Mouse (Mus musculus) kidney, embryonic 15.5 days (tissue): ENCODE data around the gene Hic2. TPM values are rescaled to one million over a fixed set of nuclear protein-coding genes. Genes with fewer than 3 reads are reported as not detected.

ENCODE experiments used
- ATAC-seq: fragments of 200-750 bp; cut with Nextera tagmentation; replicated peaks from 2 replicates; pipeline ENCODE4 v1.8.0; 2017; ENCODE audit warnings: moderate TSS enrichment; ENCODE audit not compliant: low FRiP score
- H3K27ac ChIP-seq: fragments of 300-500 bp; sonication (generic); 2 replicates; pipeline ENCODE4 v1.5.1; 2015; ENCODE audit warnings: mild to moderate bottlenecking, inconsistent platforms
- H3K27me3 ChIP-seq: fragments of 300-500 bp; sonication (generic); 2 replicates; pipeline ENCODE4 v1.6.1; 2015; ENCODE audit warnings: inconsistent platforms
- H3K36me3 ChIP-seq: fragments of 300-500 bp; sonication (generic); 2 replicates; pipeline ENCODE4 v1.6.1; 2015; ENCODE audit warnings: inconsistent platforms
- H3K4me1 ChIP-seq: fragments of 300-500 bp; sonication (generic); 2 replicates; pipeline ENCODE4 v1.6.1; 2015; ENCODE audit warnings: inconsistent platforms
- H3K4me2 ChIP-seq: fragments of 300-500 bp; sonication (generic); 2 replicates; pipeline ENCODE4 v1.6.1; 2015; ENCODE audit warnings: moderate library complexity, mild to moderate bottlenecking, inconsistent platforms
- H3K4me3 ChIP-seq: fragments of 300-500 bp; sonication (generic); replicated peaks from 2 replicates; pipeline ENCODE4 v1.5.1; 2015; ENCODE audit warnings: mild to moderate bottlenecking, inconsistent platforms
- H3K9ac ChIP-seq: fragments of 300-500 bp; sonication (generic); 2 replicates; pipeline ENCODE4 v1.6.1; 2015; ENCODE audit warnings: mild to moderate bottlenecking, inconsistent platforms
- H3K9me3 ChIP-seq: fragments of 300-500 bp; sonication (generic); replicated peaks from 2 replicates; pipeline ENCODE4 v1.6.1; 2016; ENCODE audit warnings: inconsistent platforms
- WGBS: fragments of 180-500 bp; shearing (Covaris S2); methylation state at CpG from one replicate; pipeline ENCODE4 v1.1.7; 2015; ENCODE audit warnings: mixed read lengths; 5-methylcytosine and 5-hydroxymethylcytosine counted together
- polyA plus RNA-seq: library from polyadenylated mRNA; unstranded; fragments of >200 nt; fragmentation: Nextera tagmentation; extraction: Ambion mirVana; gene quantifications from 2 replicates; pipeline ENCODE4 v1.2.1, GENCODE M21; 2015

Gene Hic2
- 4.6 and 4.8 TPM in 2 replicates for polyA plus RNA-seq

DNA sequence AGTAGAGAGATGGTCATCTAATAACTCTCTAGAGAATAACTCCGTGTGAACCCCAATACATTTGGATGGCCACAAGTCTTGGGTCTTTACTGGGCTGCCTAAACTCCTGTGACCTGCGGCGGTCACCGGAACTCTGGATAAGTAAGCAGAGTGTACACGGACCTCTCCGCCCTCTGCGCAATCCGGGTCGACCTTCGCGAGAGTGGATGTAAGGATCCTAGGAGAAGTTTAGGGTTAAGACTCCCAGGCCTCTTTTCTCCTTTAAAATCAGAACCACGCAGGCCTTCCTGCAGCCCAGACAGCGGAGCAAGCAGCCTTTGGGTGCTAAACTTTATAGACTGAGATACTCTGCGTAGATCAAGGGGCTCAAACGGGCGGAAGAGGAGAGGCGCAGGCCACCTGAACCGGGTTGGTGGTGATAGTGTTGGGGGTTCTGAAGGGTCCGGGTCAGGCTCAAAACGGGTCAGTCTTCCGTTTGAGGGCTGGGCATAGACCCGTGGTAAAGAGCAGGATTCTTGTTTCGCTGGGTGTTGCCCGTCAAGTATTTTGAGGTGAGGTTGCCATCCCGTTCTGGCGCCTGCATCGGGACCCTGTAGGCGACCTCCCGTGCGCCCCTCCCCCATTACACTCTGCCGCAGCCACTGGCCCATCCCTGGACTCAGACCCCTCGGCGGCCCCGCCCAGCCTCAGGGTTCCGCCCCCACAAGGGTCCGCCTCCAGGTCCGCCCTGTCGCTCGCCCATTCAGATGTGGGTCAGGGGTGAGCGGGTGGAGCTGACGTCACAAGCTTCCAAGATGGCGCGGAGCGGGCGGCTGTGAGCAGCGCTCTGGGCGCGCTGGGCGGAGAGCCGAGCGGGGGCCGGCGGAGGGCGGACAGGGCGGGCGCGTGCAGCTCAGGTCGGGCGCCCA lies at the start of gene Hic2:
Gene Hic2, plus strand, starts transcription at position 779 of the 908 bp plus-strand sequence.
- Histone ChIP-seq H3K27ac (peak within 1 kb of the TSS; percentile 90), H3K4me1 (peaks cover 36% of the 10 kb centered on the region), H3K4me2 (peak within 1 kb of the TSS; percentile 92), H3K9ac (peak within 1 kb of the TSS; percentile 91), H3K27me3 (no peaks in the 10 kb centered on the region), H3K4me3 (peak within 1 kb of the TSS; percentile 91), H3K9me3 (no peaks in the 10 kb centered on the region), H3K36me3 (no peaks in the 10 kb centered on the region)
- WGBS, result 1% methylated on average over 58 of the region's 59 CpGs
- ATAC-seq, result peak; percentile 98

DNA sequence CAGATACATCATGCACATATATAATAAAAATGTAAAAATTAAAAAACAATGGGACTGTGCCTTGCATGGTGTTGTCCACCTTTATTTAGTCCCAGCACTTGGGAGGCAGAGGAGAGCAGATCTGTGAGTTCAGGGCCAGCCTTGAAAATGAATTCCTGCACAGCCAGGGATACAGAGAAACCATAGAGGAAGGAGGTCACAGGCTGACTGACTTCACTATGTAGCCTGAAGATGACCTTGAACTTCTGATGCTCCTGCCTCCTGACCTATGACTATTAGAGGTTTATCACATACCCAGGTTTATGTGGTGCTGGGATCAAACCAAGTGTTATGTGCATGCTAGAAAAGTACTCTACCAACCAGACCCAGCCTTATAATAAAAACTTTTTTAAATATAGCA lies 47.9 kb upstream of the Hic2 start:
- ATAC-seq, result no peak

DNA sequence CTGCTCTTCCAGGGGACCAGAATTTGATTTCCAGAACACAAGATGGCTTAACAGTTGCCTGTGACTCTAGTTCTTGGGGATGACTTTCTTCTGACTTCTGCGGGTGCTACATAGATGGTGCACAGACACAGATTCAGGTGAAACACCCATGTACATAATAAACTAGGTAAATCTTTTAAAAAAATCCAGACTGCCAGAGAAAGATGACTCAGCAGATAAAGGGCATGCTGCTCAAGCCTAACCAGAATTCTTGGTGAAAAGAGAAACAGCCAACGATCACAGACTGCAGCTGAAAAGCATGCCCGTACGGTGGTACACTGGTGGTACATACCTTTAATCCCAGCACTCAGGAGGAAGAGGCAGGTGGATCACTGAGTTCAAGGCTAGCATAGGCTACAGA lies 39.5 kb upstream of the Hic2 start:
- WGBS, result 97% methylated on average over 4 of the region's 4 CpGs
- Histone ChIP-seq H3K4me1 (no peaks in the 10 kb centered on the region), H3K36me3 (peaks cover 38% of the 10 kb centered on the region; the same call in 1 of the 2 replicates), H3K4me3 (no peak overlapping the region), H3K9me3 (no peaks in the 10 kb centered on the region), H3K27ac (no peak overlapping the region), H3K27me3 (no peaks in the 10 kb centered on the region), H3K9ac (no peak overlapping the region), H3K4me2 (no peak overlapping the region)
- no peak for ATAC-seq

More for the DNA sequence above, 47.9 kb upstream of the Hic2 start:
- no peaks in the 10 kb centered on the region for H3K27me3 ChIP-seq
- H3K9ac ChIP-seq, result no peak overlapping the region
- no peak overlapping the region for H3K27ac ChIP-seq
- no peak overlapping the region for H3K4me2 ChIP-seq
- no peaks in the 10 kb centered on the region for H3K9me3 ChIP-seq
- H3K4me3 ChIP-seq, result no peak overlapping the region
- H3K36me3 ChIP-seq, result peaks cover 32% of the 10 kb centered on the region
- H3K4me1 ChIP-seq, result no peaks in the 10 kb centered on the region

DNA sequence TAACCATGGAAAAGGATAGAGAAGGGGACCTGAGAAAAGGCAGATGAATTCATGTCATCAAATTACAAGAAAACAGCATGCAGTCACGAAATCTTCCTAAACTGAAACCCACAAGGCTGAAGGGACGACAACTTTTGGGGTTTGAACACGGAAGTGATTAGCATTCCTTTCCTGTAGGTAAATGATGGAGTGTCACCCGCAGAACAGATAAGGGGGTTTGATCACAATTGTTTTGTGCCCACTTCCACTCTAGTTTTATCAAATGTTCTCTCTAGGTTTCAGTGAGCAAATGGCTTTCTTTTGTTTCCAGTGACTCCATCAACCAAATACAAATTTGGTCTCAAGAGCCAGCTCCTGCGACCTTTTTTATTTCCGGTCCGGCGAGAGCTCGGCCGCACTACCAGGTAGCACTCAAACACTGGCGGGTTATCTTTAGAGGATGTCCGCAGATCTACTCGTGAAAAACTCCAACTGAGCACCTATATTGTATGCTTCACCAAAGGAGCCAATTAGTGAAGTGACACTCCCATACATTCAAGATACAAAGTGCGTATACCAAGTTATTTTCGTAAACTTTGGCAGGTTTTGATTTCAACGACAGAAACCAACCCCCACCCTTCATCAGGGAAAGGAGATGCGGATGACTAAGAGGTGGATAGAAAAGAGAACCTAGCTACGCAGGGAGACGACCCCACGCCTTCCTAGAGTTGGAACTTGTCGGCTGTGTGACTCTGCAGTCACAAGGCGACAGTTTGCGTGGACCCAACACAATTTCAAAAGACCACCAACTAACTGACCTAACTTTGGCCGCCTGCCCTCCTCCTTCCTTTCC lies 33.0 kb upstream of the Hic2 start:
- peak overlapping the region; percentile 74 for H3K4me2 ChIP-seq
- no peaks in the 10 kb centered on the region for H3K27me3 ChIP-seq
- H3K27ac ChIP-seq, result peak overlapping the region; percentile 85
- H3K4me1 ChIP-seq, result peaks cover 20% of the 10 kb centered on the region
- peak overlapping the region; percentile 99 for H3K9ac ChIP-seq
- 4% methylated on average over 24 of the region's 24 CpGs for WGBS
- H3K36me3 ChIP-seq, result 0 out of 2 replicates have a peak, but pooled peaks cover 13% of the 10 kb centered on the region
- ATAC-seq, result peak; percentile 7; the same call in 1 of the 2 replicates
- H3K4me3 ChIP-seq, result peak overlapping the region; percentile 98
- no peaks in the 10 kb centered on the region for H3K9me3 ChIP-seq

DNA sequence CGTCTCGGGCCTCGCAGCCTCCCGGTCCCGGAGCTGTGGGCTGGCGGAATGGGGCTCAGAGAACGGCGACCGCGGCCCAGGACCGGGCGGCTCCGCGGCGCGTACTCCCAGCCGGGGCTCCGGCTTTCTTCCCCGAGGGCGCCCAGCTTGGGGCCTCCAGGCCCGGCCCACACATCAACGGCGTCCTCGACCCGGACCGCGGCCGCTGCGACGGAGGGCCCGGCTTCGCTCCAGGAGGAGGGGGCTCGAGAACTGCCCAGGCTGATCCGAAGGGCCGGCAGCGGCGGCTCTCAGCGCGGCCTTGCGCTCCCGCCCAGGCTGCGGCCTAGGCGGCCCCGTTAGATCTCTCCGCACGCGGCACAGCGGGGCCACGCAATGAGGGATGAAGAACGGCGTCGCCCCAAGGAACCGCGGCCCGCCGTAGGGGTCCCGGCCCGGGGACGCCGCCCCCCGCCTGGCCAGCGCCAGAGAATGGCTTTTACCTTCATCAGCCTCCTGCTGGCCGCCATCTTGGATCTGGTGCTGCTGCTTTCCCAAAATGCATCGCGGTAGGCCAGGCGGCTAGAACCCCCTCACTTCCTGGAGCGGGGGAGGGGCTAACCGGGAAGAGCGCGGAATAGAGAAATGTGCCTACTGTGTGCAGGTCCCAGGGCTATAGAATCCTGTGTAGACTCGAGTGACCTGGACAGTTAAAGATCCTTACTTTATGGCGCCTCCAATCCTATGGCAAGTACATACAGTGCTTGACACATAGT lies 32.2 kb upstream of the Hic2 start:
- Histone ChIP-seq H3K9me3 (no peaks in the 10 kb centered on the region), H3K4me3 (peak overlapping the region; percentile 98), H3K9ac (peak overlapping the region; percentile 99), H3K36me3 (0 out of 2 replicates have a peak, but pooled peaks cover 13% of the 10 kb centered on the region), H3K4me1 (peaks cover 20% of the 10 kb centered on the region), H3K4me2 (peak overlapping the region; percentile 74), H3K27ac (peak overlapping the region; percentile 85), H3K27me3 (peaks cover under 1% of the 10 kb centered on the region)
- peak; percentile 86 for ATAC-seq
- WGBS, result under 1% methylated on average over 72 of the region's 72 CpGs

GRCm38 (mm10) chr16:17201977-17202376 lies 31.4 kb upstream of the Hic2 start:
- Histone ChIP-seq H3K4me2 (no peak overlapping the region), H3K9me3 (no peaks in the 10 kb centered on the region), H3K36me3 (0 out of 2 replicates have a peak, but pooled peaks cover 8% of the 10 kb centered on the region), H3K27me3 (peaks cover 9% of the 10 kb centered on the region), H3K4me1 (peaks cover 20% of the 10 kb centered on the region), H3K27ac (peak overlapping the region; percentile 85), H3K9ac (no peak overlapping the region), H3K4me3 (no peak overlapping the region)
- peak; percentile 70 for ATAC-seq
- 39% methylated on average over 2 of the region's 2 CpGs for WGBS

GRCm38 (mm10) chr16:17202549-17202948 lies 30.8 kb upstream of the Hic2 start, which contains the start of gene Ube2l3:
Gene Ube2l3, minus strand, starts transcription at chr16:17202649.
- H3K27ac ChIP-seq, result peak within 1 kb of the TSS; percentile 85
- H3K9me3 ChIP-seq, result no peaks in the 10 kb centered on the region
- H3K4me1 ChIP-seq, result peaks cover 20% of the 10 kb centered on the region
- H3K4me2 ChIP-seq, result peak within 1 kb of the TSS; percentile 74
- ATAC-seq, result no peak
- 98% methylated on average over 1 of the region's 1 CpGs for WGBS
- H3K9ac ChIP-seq, result peak within 1 kb of the TSS; percentile 99; the same call in 1 of the 2 replicates
- H3K27me3 ChIP-seq, result peaks cover 12% of the 10 kb centered on the region
- H3K36me3 ChIP-seq, result 0 out of 2 replicates have a peak, but pooled peaks cover 6% of the 10 kb centered on the region
- H3K4me3 ChIP-seq, result peak within 1 kb of the TSS; percentile 98

GRCm38 (mm10) chr16:17204990-17205389 lies 28.4 kb upstream of the Hic2 start:
- WGBS, result 3% methylated on average over 6 of the region's 6 CpGs
- no peak for ATAC-seq

DNA sequence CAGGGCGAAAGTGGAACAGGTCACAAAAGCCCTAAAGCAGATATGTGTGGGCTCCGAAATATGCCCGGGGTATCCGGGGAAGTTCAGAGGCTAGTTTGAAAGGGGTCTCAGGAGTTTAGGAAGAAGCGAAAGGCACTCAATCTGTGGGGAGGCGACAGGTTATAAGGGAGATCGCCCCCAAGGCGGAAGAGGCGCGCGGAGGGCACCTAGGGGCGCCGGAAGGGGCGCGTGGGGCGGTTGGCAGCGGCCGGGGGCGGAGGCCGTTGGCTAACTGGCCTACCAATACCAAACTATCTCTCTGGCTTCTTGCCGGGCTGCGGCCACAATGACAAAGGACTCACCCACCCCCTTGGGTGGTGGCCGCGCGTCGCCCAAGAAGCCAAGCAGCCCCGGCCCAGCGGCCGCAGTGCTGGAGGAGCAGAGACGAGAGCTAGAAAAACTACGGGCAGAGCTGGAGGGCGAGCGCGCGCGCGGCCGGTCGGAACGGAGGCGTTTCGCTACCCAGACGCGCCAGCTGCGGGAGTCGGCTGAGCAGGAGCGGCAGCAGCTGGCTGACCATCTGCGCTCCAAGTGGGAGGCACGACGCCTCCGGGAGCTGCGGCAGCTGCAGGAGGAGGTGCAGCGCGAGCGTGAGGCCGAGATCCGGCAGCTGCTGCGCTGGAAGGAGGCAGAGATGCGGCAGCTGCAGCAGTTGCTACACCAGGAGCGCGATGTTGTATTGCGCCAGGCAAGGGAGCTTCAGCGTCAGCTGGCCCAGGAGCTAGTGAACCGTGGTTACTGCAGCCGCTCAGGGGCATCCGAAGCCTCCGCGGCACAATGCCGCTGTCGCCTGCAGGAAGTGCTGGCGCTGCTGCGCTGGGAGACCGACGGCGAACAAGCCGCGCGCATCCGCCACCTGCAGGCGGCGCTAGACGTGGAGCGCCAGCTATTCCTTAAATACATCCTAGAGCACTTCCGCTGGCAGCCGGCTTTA lies 24.7 kb upstream of the Hic2 start, which contains the start of gene Rimbp3:
Gene Rimbp3, plus strand, starts transcription at position 215 of the 973 bp plus-strand sequence.
- H3K9ac ChIP-seq, result peak within 1 kb of the TSS; percentile 46
- H3K9me3 ChIP-seq, result no peaks in the 10 kb centered on the region
- H3K27me3 ChIP-seq, result peaks cover 48% of the 10 kb centered on the region
- peak within 1 kb of the TSS; percentile 52 for H3K4me3 ChIP-seq
- H3K27ac ChIP-seq, result peak within 1 kb of the TSS; percentile 34
- WGBS, result under 1% methylated on average over 85 of the region's 85 CpGs
- peak within 1 kb of the TSS; percentile 92 for H3K4me2 ChIP-seq
- H3K4me1 ChIP-seq, result peaks cover 23% of the 10 kb centered on the region
- no peaks in the 10 kb centered on the region for H3K36me3 ChIP-seq
- peak; percentile 85 for ATAC-seq

More at GRCm38 (mm10) chr16:17204990-17205389, 28.4 kb upstream of the Hic2 start:
- H3K27ac ChIP-seq, result no peak overlapping the region
- peaks cover 25% of the 10 kb centered on the region for H3K27me3 ChIP-seq
- no peaks in the 10 kb centered on the region for H3K9me3 ChIP-seq
- no peak overlapping the region for H3K9ac ChIP-seq
- no peak overlapping the region for H3K4me3 ChIP-seq
- no peak overlapping the region for H3K4me2 ChIP-seq
- no peaks in the 10 kb centered on the region for H3K36me3 ChIP-seq
- H3K4me1 ChIP-seq, result peaks cover 25% of the 10 kb centered on the region

DNA sequence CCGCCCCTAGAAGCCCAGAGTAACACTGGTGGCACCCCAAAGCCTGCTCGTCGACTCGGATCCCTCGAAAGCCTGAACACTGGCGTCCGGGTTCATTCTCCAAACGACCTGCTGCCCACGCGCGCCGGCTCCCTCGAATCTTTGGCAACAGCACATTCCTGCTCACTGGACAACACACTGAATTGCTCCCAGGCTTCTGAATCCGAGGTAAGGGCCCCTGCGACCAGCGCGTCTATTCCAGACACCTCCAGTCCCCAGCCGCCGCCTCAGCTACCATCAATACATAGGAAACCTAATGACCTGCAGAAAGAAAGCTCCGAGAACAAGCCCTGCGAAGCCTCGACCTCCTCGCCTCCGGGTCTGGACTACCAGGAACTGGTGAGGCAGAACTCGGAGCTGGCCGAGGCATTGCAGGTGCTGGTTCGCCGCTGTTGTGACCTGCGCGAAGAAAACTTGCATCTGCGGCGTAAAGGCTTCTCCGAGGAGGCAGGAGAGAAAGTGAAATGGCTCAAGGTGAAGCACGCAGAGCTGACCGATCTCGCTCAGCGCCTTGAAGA lies 23.9 kb upstream of the Hic2 start:
- Histone ChIP-seq H3K4me1 (peaks cover 23% of the 10 kb centered on the region), H3K27ac (peak overlapping the region; percentile 1), H3K36me3 (no peaks in the 10 kb centered on the region), H3K4me3 (peak overlapping the region; percentile 52), H3K9ac (peak overlapping the region; percentile 27; the same call in 1 of the 2 replicates), H3K27me3 (peaks cover 48% of the 10 kb centered on the region), H3K4me2 (peak overlapping the region; percentile 92), H3K9me3 (no peaks in the 10 kb centered on the region)
- ATAC-seq, result peak; percentile 13
- under 1% methylated on average over 37 of the region's 37 CpGs for WGBS
